ENCODE assay signal across 16 mouse cellular contexts in genomic region chr16:37433418-37434204, GRCm38 (mm10). TPM values are rescaled to one million over a fixed set of nuclear protein-coding genes. Genes with fewer than 3 reads are reported as not detected.
DNase-seq lines count a peak whose midpoint lies in the region; ATAC-seq and TF ChIP-seq lines count a peak whose summit lies in the region.
"Had no signal": no experiment of that assay in that cellular context is flagged by ENCODE, and none has a peak within 500 bp of the region (broad histone marks: within the 10 kb centered on the region; RNA-seq: fewer than 3 reads in every experiment).

No protein-coding gene starts in this region.

- no peaks in the 10 kb centered on the region for H3K27me3 ChIP-seq in stomach, embryonic 14.5 days (ENCODE audit: control insufficient read depth, insufficient read depth, low read length)
- H3K27me3 ChIP-seq in stomach, postnatal 0 days (ENCODE audit: control insufficient read depth, insufficient read depth, low read length): no peaks in the 10 kb centered on the region
- H3K27me3 ChIP-seq: limb, embryonic 13.5 days; megakaryocyte, embryonic 14.5 days had no signal

- H3K4me2 ChIP-seq in stomach, embryonic 14.5 days (replicated peaks; ENCODE audit: low read depth, low read length): no peak overlapping the region
- H3K4me2 ChIP-seq in stomach, postnatal 0 days (replicated peaks; ENCODE audit: low read depth): no peak overlapping the region
- H3K4me2 ChIP-seq: limb, embryonic 13.5 days had no signal

- peaks cover 11% of the 10 kb centered on the region; the same call in 1 of the 2 replicates for H3K4me1 ChIP-seq in stomach, embryonic 14.5 days (ENCODE audit: control insufficient read depth, insufficient read depth, low read length)
- no peaks in the 10 kb centered on the region for H3K4me1 ChIP-seq in stomach, postnatal 0 days (replicated peaks; ENCODE audit: control insufficient read depth, insufficient read depth)
- H3K4me1 ChIP-seq: limb, embryonic 13.5 days; megakaryocyte, embryonic 14.5 days had no signal

- ATAC-seq in frontal cortex, adult (ENCODE audit: low TSS enrichment): peak; percentile 95
- no peak for ATAC-seq in stomach, embryonic 14.5 days (ENCODE audit: insufficient number of reproducible peaks, insufficient read depth, low FRiP score, low read depth)
- no peak for ATAC-seq in stomach, postnatal 0 days (ENCODE audit: low FRiP score, low TSS enrichment)

- H3K27ac ChIP-seq in stomach, embryonic 14.5 days (ENCODE audit: low read length): peak overlapping the region; percentile 71; the same call in 1 of the 2 replicates
- no peak overlapping the region for H3K27ac ChIP-seq in stomach, postnatal 0 days (replicated peaks)
- H3K27ac ChIP-seq: kidney, postnatal 0 days; limb, embryonic 13.5 days had no signal

- WGBS in stomach, embryonic 14.5 days: 30% methylated on average over 5 of the region's 5 CpGs
- WGBS in stomach, postnatal 0 days: 33% methylated on average over 5 of the region's 5 CpGs

- DNase-seq in frontal cortex, postnatal 25 days (ENCODE audit: low spot score in 2 of 2): no peak
- DNase-seq in stomach, postnatal 0 days (ENCODE audit: low spot score): no peak
- DNase-seq in left cerebral cortex, postnatal 14 days (ENCODE audit: low spot score in 2 of 2): peak; percentile 39 to 52
- DNase-seq in ovary, adult 18-20 months (ENCODE audit: low spot score): no peak
- no peak for DNase-seq in retina, embryonic 14.5 days (ENCODE audit: low spot score)
- no peak for DNase-seq in natural killer cell, adult 2 months (ENCODE audit: low spot score in 2 of 2)
- DNase-seq: adrenal gland, adult 8-10 months; thymus, postnatal 25 days had no signal

- no peak for TF ChIP-seq EP300 in stomach, postnatal 0 days (optimal IDR thresholded peaks at IDR 0.05)

- H3K36me3 ChIP-seq in stomach, embryonic 14.5 days (ENCODE audit: control insufficient read depth, insufficient read depth, low read length): no peaks in the 10 kb centered on the region
- H3K36me3 ChIP-seq in stomach, postnatal 0 days (ENCODE audit: control insufficient read depth, insufficient read depth, low read length): no peaks in the 10 kb centered on the region
- H3K36me3 ChIP-seq: limb, embryonic 13.5 days had no signal

- no peak overlapping the region for H3K4me3 ChIP-seq in stomach, embryonic 14.5 days (ENCODE audit: low read depth, low read length)
- H3K4me3 ChIP-seq in stomach, postnatal 0 days (ENCODE audit: low read depth, low read length): no peak overlapping the region
- H3K4me3 ChIP-seq: limb, embryonic 13.5 days; megakaryocyte, embryonic 14.5 days had no signal

- H3K9me3 ChIP-seq in stomach, embryonic 14.5 days (ENCODE audit: control insufficient read depth, low read depth, low read length): no peaks in the 10 kb centered on the region
- H3K9me3 ChIP-seq in stomach, postnatal 0 days (ENCODE audit: control insufficient read depth, low read length): no peaks in the 10 kb centered on the region
- H3K9me3 ChIP-seq: limb, embryonic 13.5 days; megakaryocyte, embryonic 14.5 days had no signal

- intact Hi-C loops in left cerebral cortex, postnatal 14 days (cut with DNase I): no loop called here

- TF ChIP-seq CTCF in stomach, postnatal 0 days (IDR thresholded peaks at IDR 0.05; ENCODE audit: low read depth): no peak

- no peak overlapping the region for H3K9ac ChIP-seq in stomach, embryonic 14.5 days (replicated peaks; ENCODE audit: low read depth, low read length)
- H3K9ac ChIP-seq in stomach, postnatal 0 days (ENCODE audit: low read length): no peak overlapping the region
- H3K9ac ChIP-seq: limb, embryonic 13.5 days had no signal

RNA-seq across cellular contexts. Expression of gene Stxbp5l, which starts 48.8 kb away (rescaled TPM):
- polyA plus RNA-seq in stomach, embryonic 14.5 days (2014; fragmentation: Nextera tagmentation; extraction: Ambion mirVana): 3.3 and 4.5 TPM in 2 replicates
- polyA plus RNA-seq in stomach, postnatal 0 days (2015; fragmentation: Nextera tagmentation; extraction: Ambion mirVana): 1.1 and 2.5 TPM in 2 replicates
- total RNA-seq in left cerebral cortex, postnatal 14 days (2021): 10 to 100 TPM; 83.0 to 87.9 TPM
- total RNA-seq: granulocyte monocyte progenitor cell, adult 5-6 weeks; heart, postnatal 25 days had no signal
- polyA plus RNA-seq: small intestine, adult 2 months had no signal

Comparison
In these comparisons a context has a peak if more than half of its experiments do, and no peak if none do; other contexts are left out.
1. DNase-seq: peak in left cerebral cortex, postnatal 14 days (2 of 2); none in frontal cortex, postnatal 25 days (0 of 2), stomach, postnatal 0 days (single experiment), ovary, adult 18-20 months (single experiment), retina, embryonic 14.5 days (single experiment) and natural killer cell, adult 2 months (0 of 2).